In the genomic region with DNA sequence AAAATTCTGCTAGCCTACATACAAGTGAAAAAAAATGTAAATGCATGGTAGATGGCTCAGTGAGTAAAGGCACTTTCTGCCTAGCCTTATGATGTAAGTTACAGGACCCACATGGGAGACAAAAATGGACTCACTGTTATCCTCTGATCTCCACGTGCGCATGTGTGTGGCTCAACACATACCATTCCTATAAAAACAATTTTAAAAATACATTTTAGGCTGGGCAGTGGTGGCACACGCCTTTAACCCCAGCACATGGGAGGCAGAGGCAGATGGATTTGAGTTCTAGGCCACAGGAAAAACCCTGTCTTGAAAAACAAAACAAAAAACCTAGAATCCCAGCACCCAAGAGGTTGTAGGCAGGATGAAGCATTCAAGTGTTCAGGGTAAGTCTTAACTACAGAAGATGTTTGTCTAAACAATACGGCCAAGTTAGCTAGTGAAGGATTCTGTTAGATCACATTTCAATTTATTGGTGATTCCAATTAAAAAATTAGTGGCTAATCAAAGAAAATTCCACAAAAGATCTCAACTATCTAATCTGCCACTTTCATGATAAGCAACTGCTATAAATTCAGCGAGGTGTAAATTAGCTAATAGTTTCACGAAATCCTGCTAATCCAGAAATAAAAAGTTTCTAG, we compare ENCODE assay signal across 8 mouse cellular contexts. TPM values are rescaled to one million over a fixed set of nuclear protein-coding genes. Genes with fewer than 3 reads are reported as not detected.
DNase-seq lines count a peak whose midpoint lies in the region; ATAC-seq and TF ChIP-seq lines count a peak whose summit lies in the region.

No protein-coding gene starts in this region.

- 24% methylated on average over 6 of the region's 6 CpGs for WGBS in lung, adult 2 months
- WGBS in embryonic facial prominence, embryonic 12.5 days: 20% methylated on average over 6 of the region's 6 CpGs
- 20% methylated on average over 6 of the region's 6 CpGs for WGBS in intestine, embryonic 16.5 days
- 27% methylated on average over 6 of the region's 6 CpGs for WGBS in neural tube, embryonic 15.5 days

- H3K27ac ChIP-seq in embryonic facial prominence, embryonic 12.5 days: peak overlapping the region; percentile 23; the same call in 1 of the 2 replicates
- peak overlapping the region; percentile 98; the same call in 1 of the 2 replicates for H3K27ac ChIP-seq in intestine, embryonic 16.5 days (ENCODE audit: low read length)
- peak overlapping the region; percentile 99 for H3K27ac ChIP-seq in neural tube, embryonic 15.5 days (replicated peaks)

- H3K4me1 ChIP-seq in lung, adult 2 months (ENCODE audit: control insufficient read depth, insufficient read depth, low read length): peaks cover 21% of the 10 kb centered on the region
- H3K4me1 ChIP-seq in embryonic facial prominence, embryonic 12.5 days: peaks cover 22% of the 10 kb centered on the region
- peaks cover 16% of the 10 kb centered on the region for H3K4me1 ChIP-seq in intestine, embryonic 16.5 days (ENCODE audit: control insufficient read depth, insufficient read depth, low read length)
- H3K4me1 ChIP-seq in neural tube, embryonic 15.5 days: peaks cover 35% of the 10 kb centered on the region

- peak overlapping the region; percentile 16 for H3K4me3 ChIP-seq in lung, adult 2 months (replicated peaks; ENCODE audit: extremely low read depth, low read depth, low read length)
- peak overlapping the region; percentile 98 for H3K4me3 ChIP-seq in embryonic facial prominence, embryonic 12.5 days
- peak overlapping the region; percentile 100 for H3K4me3 ChIP-seq in intestine, embryonic 16.5 days (ENCODE audit: low read length)
- peak overlapping the region; percentile 98 for H3K4me3 ChIP-seq in neural tube, embryonic 15.5 days (replicated peaks)

- no peak overlapping the region for H3K9ac ChIP-seq in embryonic facial prominence, embryonic 12.5 days
- 0 out of 2 replicates have a peak overlapping the region, but pooled peaks have one; percentile 36 for H3K9ac ChIP-seq in intestine, embryonic 16.5 days (ENCODE audit: low read depth, low read length)
- H3K9ac ChIP-seq in neural tube, embryonic 15.5 days (replicated peaks): 0 out of 2 replicates have a peak overlapping the region, but pooled peaks have one; percentile 17

- H3K4me2 ChIP-seq in embryonic facial prominence, embryonic 12.5 days (replicated peaks): peak overlapping the region; percentile 51
- peak overlapping the region; percentile 67 for H3K4me2 ChIP-seq in intestine, embryonic 16.5 days (ENCODE audit: low read depth, low read length)
- H3K4me2 ChIP-seq in neural tube, embryonic 15.5 days: peak overlapping the region; percentile 60

- no peak for ATAC-seq in embryonic facial prominence, embryonic 12.5 days (ENCODE audit: insufficient number of reproducible peaks, insufficient read depth, low FRiP score, low TSS enrichment)
- no peak for ATAC-seq in intestine, embryonic 16.5 days
- no peak for ATAC-seq in neural tube, embryonic 15.5 days (ENCODE audit: low FRiP score)
- ATAC-seq in granulocyte monocyte progenitor cell, adult 5-6 weeks (replicated peaks; ENCODE audit: poor library complexity, severe bottlenecking): no peak

- no peak for TF ChIP-seq CTCF in lung, adult 2 months (IDR thresholded peaks at IDR 0.05; ENCODE audit: insufficient read depth, low read length)

- H3K36me3 ChIP-seq in embryonic facial prominence, embryonic 12.5 days: no peaks in the 10 kb centered on the region
- H3K36me3 ChIP-seq in intestine, embryonic 16.5 days (ENCODE audit: control insufficient read depth, insufficient read depth, low read length): no peaks in the 10 kb centered on the region
- H3K36me3 ChIP-seq in neural tube, embryonic 15.5 days: no peaks in the 10 kb centered on the region

- H3K9me3 ChIP-seq in embryonic facial prominence, embryonic 12.5 days: no peaks in the 10 kb centered on the region
- no peaks in the 10 kb centered on the region for H3K9me3 ChIP-seq in intestine, embryonic 16.5 days (ENCODE audit: control insufficient read depth, low read length)
- no peaks in the 10 kb centered on the region for H3K9me3 ChIP-seq in neural tube, embryonic 15.5 days (replicated peaks)

- no peak for DNase-seq in lung, adult 2 months
- no peak for DNase-seq in lung, postnatal 4 days
- DNase-seq in left cerebral cortex, adult 9 months (ENCODE audit: low spot score in 2 of 2): no peak
- DNase-seq in lung, postnatal 25 days (ENCODE audit: low spot score): no peak

- no peak for TF ChIP-seq POLR2A in lung, adult 2 months (IDR thresholded peaks at IDR 0.05; ENCODE audit: borderline replicate concordance, extremely low read depth, low read depth, low read length)

- no peaks in the 10 kb centered on the region for H3K27me3 ChIP-seq in embryonic facial prominence, embryonic 12.5 days
- H3K27me3 ChIP-seq in intestine, embryonic 16.5 days (replicated peaks; ENCODE audit: control insufficient read depth, insufficient read depth, low read length): no peaks in the 10 kb centered on the region
- H3K27me3 ChIP-seq in neural tube, embryonic 15.5 days (replicated peaks): no peaks in the 10 kb centered on the region

RNA-seq across cellular contexts. Expression of gene Setd2, which starts 1.1 kb away (rescaled TPM):
- 34.6 and 42.6 TPM in 2 replicates for polyA plus RNA-seq in lung, adult 2 months (2012; rRNA removed)
- 46.3 and 47.1 TPM in 2 replicates for polyA plus RNA-seq in embryonic facial prominence, embryonic 12.5 days (2016; fragmentation: Nextera tagmentation; extraction: Ambion mirVana)
- 16.8 and 18.1 TPM in 2 replicates for polyA plus RNA-seq in intestine, embryonic 16.5 days (2015; fragmentation: Nextera tagmentation; extraction: Ambion mirVana)
- polyA plus RNA-seq in neural tube, embryonic 15.5 days (2015; fragmentation: Nextera tagmentation; extraction: Ambion mirVana): 29.9 and 32.4 TPM in 2 replicates
- total RNA-seq in granulocyte monocyte progenitor cell, adult 5-6 weeks (2014; fragmentation: Nextera tagmentation): 130 and 131 TPM in 2 replicates
- total RNA-seq in granulocyte monocyte progenitor cell, adult 5-6 weeks (2017): 125 and 149 TPM in 2 replicates

RNA-seq across cellular contexts. Expression of gene Kif9, which starts 54.5 kb away (rescaled TPM):
- polyA plus RNA-seq in lung, adult 2 months (2012; rRNA removed): 2.9 and 5.8 TPM in 2 replicates
- 1.4 and 1.5 TPM in 2 replicates for polyA plus RNA-seq in embryonic facial prominence, embryonic 12.5 days (2016; fragmentation: Nextera tagmentation; extraction: Ambion mirVana)
- 0.53 and 0.78 TPM in 2 replicates for polyA plus RNA-seq in intestine, embryonic 16.5 days (2015; fragmentation: Nextera tagmentation; extraction: Ambion mirVana)
- polyA plus RNA-seq in neural tube, embryonic 15.5 days (2015; fragmentation: Nextera tagmentation; extraction: Ambion mirVana): 3.4 and 4.7 TPM in 2 replicates
- total RNA-seq in granulocyte monocyte progenitor cell, adult 5-6 weeks (2014; fragmentation: Nextera tagmentation): 0.34 and 4.1 TPM in 2 replicates
- total RNA-seq in granulocyte monocyte progenitor cell, adult 5-6 weeks (2017): 0.90 and 1.3 TPM in 2 replicates

RNA-seq across cellular contexts. Expression of gene Klhl18, which starts 54.8 kb away (rescaled TPM):
- 19.2 and 21.1 TPM in 2 replicates for polyA plus RNA-seq in lung, adult 2 months (2012; rRNA removed)
- polyA plus RNA-seq in embryonic facial prominence, embryonic 12.5 days (2016; fragmentation: Nextera tagmentation; extraction: Ambion mirVana): 10.3 and 10.9 TPM in 2 replicates
- 8.7 and 8.8 TPM in 2 replicates for polyA plus RNA-seq in intestine, embryonic 16.5 days (2015; fragmentation: Nextera tagmentation; extraction: Ambion mirVana)
- 20.8 and 22.4 TPM in 2 replicates for polyA plus RNA-seq in neural tube, embryonic 15.5 days (2015; fragmentation: Nextera tagmentation; extraction: Ambion mirVana)
- total RNA-seq in granulocyte monocyte progenitor cell, adult 5-6 weeks (2014; fragmentation: Nextera tagmentation): 14.8 and 16.0 TPM in 2 replicates
- 9.5 and 9.6 TPM in 2 replicates for total RNA-seq in granulocyte monocyte progenitor cell, adult 5-6 weeks (2017)

Comparison
In these comparisons a context has a peak if more than half of its experiments do, and no peak if none do; other contexts are left out.
1. H3K4me3 ChIP-seq: peak in every context shown above with its lines; median percentile 100 in intestine, embryonic 16.5 days; 98 in embryonic facial prominence, embryonic 12.5 days; 98 in neural tube, embryonic 15.5 days; 16 in lung, adult 2 months.
2. H3K27ac ChIP-seq: peak in every context shown above with its lines; median percentile 99 in neural tube, embryonic 15.5 days; 98 in intestine, embryonic 16.5 days; 23 in embryonic facial prominence, embryonic 12.5 days.